Mouse (Mus musculus) embryonic facial prominence, embryonic 12.5 days (tissue): ENCODE results near the gene Madd. TPM values are rescaled to one million over a fixed set of nuclear protein-coding genes. Genes with fewer than 3 reads are reported as not detected.

ENCODE experiments used
- ATAC-seq: fragments of 200-750 bp; cut with Nextera tagmentation; 2 replicates; pipeline ENCODE4 v1.8.0; 2017; ENCODE audit not compliant: insufficient number of reproducible peaks, insufficient read depth, low FRiP score, low TSS enrichment
- H3K27ac ChIP-seq: fragments of 300-500 bp; sonication (generic); 2 replicates; pipeline ENCODE4 v1.5.1; 2016; ENCODE audit warnings: mild to moderate bottlenecking
- H3K27me3 ChIP-seq: fragments of 300-500 bp; sonication (generic); 2 replicates; pipeline ENCODE4 v1.6.1; 2016; ENCODE audit warnings: mild to moderate bottlenecking, moderate library complexity
- H3K36me3 ChIP-seq: fragments of 300-500 bp; sonication (generic); 2 replicates; pipeline ENCODE4 v1.6.1; 2016; ENCODE audit warnings: mild to moderate bottlenecking
- H3K4me1 ChIP-seq: fragments of 300-500 bp; sonication (generic); 2 replicates; pipeline ENCODE4 v1.6.1; 2016
- H3K4me2 ChIP-seq: fragments of 300-500 bp; sonication (generic); replicated peaks from 2 replicates; pipeline ENCODE4 v1.6.1; 2016; ENCODE audit warnings: mild to moderate bottlenecking, moderate library complexity
- H3K4me3 ChIP-seq: fragments of 300-500 bp; sonication (generic); 2 replicates; pipeline ENCODE4 v1.5.1; 2016; ENCODE audit warnings: mild to moderate bottlenecking
- H3K9ac ChIP-seq: fragments of 300-500 bp; sonication (generic); 2 replicates; pipeline ENCODE4 v1.6.1; 2016; ENCODE audit warnings: mild to moderate bottlenecking, moderate library complexity
- H3K9me3 ChIP-seq: fragments of 300-500 bp; sonication (generic); 2 replicates; pipeline ENCODE4 v1.6.1; 2016; ENCODE audit warnings: mild to moderate bottlenecking, moderate library complexity
- WGBS: fragments of 180-500 bp; shearing (Covaris S2); methylation state at CpG from one replicate; pipeline ENCODE4 v1.1.7; 2016; 5-methylcytosine and 5-hydroxymethylcytosine counted together
- polyA plus RNA-seq: library from polyadenylated mRNA; unstranded; fragments of >200 nt; fragmentation: Nextera tagmentation; extraction: Ambion mirVana; gene quantifications from 2 replicates; pipeline ENCODE4 v1.2.1, GENCODE M21; 2016

Madd gene
- polyA plus RNA-seq, result 17.5 and 18.1 TPM in 2 replicates

GRCm38 (mm10) chr2:91183711-91184405 lies at the start of gene Madd:
Gene Madd, minus strand, starts transcription at chr2:91183837.
- Histone ChIP-seq H3K4me3 (peak within 1 kb of the TSS; percentile 84), H3K36me3 (no peaks in the 10 kb centered on the region), H3K4me2 (peak within 1 kb of the TSS; percentile 82), H3K27ac (peak within 1 kb of the TSS; percentile 83), H3K9me3 (no peaks in the 10 kb centered on the region), H3K9ac (peak within 1 kb of the TSS; percentile 63), H3K4me1 (peaks cover 10% of the 10 kb centered on the region), H3K27me3 (no peaks in the 10 kb centered on the region; the same call in 1 of the 2 replicates)
- WGBS, result 61% methylated on average over 15 of the region's 15 CpGs
- no peak for ATAC-seq

GRCm38 (mm10) chr2:91229735-91230134 lies 46.1 kb upstream of the Madd start:
- no peak overlapping the region for H3K4me3 ChIP-seq
- no peaks in the 10 kb centered on the region for H3K4me1 ChIP-seq
- H3K9me3 ChIP-seq, result no peaks in the 10 kb centered on the region
- no peak overlapping the region for H3K9ac ChIP-seq
- WGBS, result 62% methylated on average over 2 of the region's 2 CpGs
- H3K36me3 ChIP-seq, result no peaks in the 10 kb centered on the region
- H3K27ac ChIP-seq, result no peak overlapping the region
- H3K4me2 ChIP-seq, result no peak overlapping the region
- no peaks in the 10 kb centered on the region for H3K27me3 ChIP-seq
- no peak for ATAC-seq

- Histone ChIP-seq H3K9me3 (no peaks in the 10 kb centered on the region), H3K9ac (no peak overlapping the region), H3K27ac (no peak overlapping the region), H3K27me3 (no peaks in the 10 kb centered on the region), H3K4me1 (no peaks in the 10 kb centered on the region), H3K36me3 (no peaks in the 10 kb centered on the region), H3K4me2 (no peak overlapping the region), H3K4me3 (no peak overlapping the region)
- WGBS, result 80% methylated on average over 2 of the region's 2 CpGs
- no peak for ATAC-seq
Observed at GRCm38 (mm10) chr2:91223614-91224013, 40.0 kb upstream of the Madd start.

- Histone ChIP-seq H3K27me3 (no peaks in the 10 kb centered on the region), H3K36me3 (peaks cover 3% of the 10 kb centered on the region; the same call in 1 of the 2 replicates), H3K27ac (no peak overlapping the region), H3K9me3 (no peaks in the 10 kb centered on the region), H3K4me3 (no peak overlapping the region), H3K4me1 (no peaks in the 10 kb centered on the region), H3K9ac (no peak overlapping the region), H3K4me2 (no peak overlapping the region)
- ATAC-seq, result no peak
- 94% methylated on average over 3 of the region's 3 CpGs for WGBS
Observed at GRCm38 (mm10) chr2:91220501-91220900, 36.9 kb upstream of the Madd start.

- Histone ChIP-seq H3K4me2 (no peak overlapping the region), H3K36me3 (peaks cover 16% of the 10 kb centered on the region), H3K9ac (no peak overlapping the region), H3K4me1 (no peaks in the 10 kb centered on the region), H3K4me3 (no peak overlapping the region), H3K27me3 (no peaks in the 10 kb centered on the region), H3K27ac (no peak overlapping the region), H3K9me3 (no peaks in the 10 kb centered on the region)
- no peak for ATAC-seq
- 67% methylated on average over 4 of the region's 4 CpGs for WGBS
Observed at GRCm38 (mm10) chr2:91217032-91217431, 33.4 kb upstream of the Madd start.

- no peak for ATAC-seq
- Histone ChIP-seq H3K27me3 (no peaks in the 10 kb centered on the region), H3K36me3 (peaks cover 50% of the 10 kb centered on the region)
Observed at GRCm38 (mm10) chr2:91213311-91213710, 29.7 kb upstream of the Madd start.

GRCm38 (mm10) chr2:91206254-91206775 lies 22.7 kb upstream of the Madd start:
- H3K27me3 ChIP-seq, result no peaks in the 10 kb centered on the region
- H3K4me1 ChIP-seq, result peaks cover 12% of the 10 kb centered on the region; the same call in 1 of the 2 replicates
- H3K27ac ChIP-seq, result no peak overlapping the region
- H3K4me2 ChIP-seq, result no peak overlapping the region
- no peaks in the 10 kb centered on the region for H3K9me3 ChIP-seq
- 90% methylated on average over 9 of the region's 9 CpGs for WGBS
- no peak overlapping the region for H3K9ac ChIP-seq
- ATAC-seq, result no peak
- H3K36me3 ChIP-seq, result peaks cover 58% of the 10 kb centered on the region
- H3K4me3 ChIP-seq, result no peak overlapping the region

More at GRCm38 (mm10) chr2:91213311-91213710, 29.7 kb upstream of the Madd start:
- H3K9ac ChIP-seq, result no peak overlapping the region
- no peaks in the 10 kb centered on the region for H3K4me1 ChIP-seq
- H3K4me3 ChIP-seq, result no peak overlapping the region
- H3K27ac ChIP-seq, result no peak overlapping the region
- H3K4me2 ChIP-seq, result no peak overlapping the region
- no peaks in the 10 kb centered on the region for H3K9me3 ChIP-seq

- H3K4me2 ChIP-seq, result peak overlapping the region; percentile 69
- ATAC-seq, result peak; percentile 55
- peak overlapping the region; percentile 95 for H3K27ac ChIP-seq
- 13% methylated on average over 20 of the region's 20 CpGs for WGBS
- peaks cover 12% of the 10 kb centered on the region; the same call in 1 of the 2 replicates for H3K4me1 ChIP-seq
- H3K9ac ChIP-seq, result peak overlapping the region; percentile 66
- peaks cover 30% of the 10 kb centered on the region for H3K36me3 ChIP-seq
- no peaks in the 10 kb centered on the region for H3K9me3 ChIP-seq
- no peaks in the 10 kb centered on the region for H3K27me3 ChIP-seq
- H3K4me3 ChIP-seq, result peak overlapping the region; percentile 76
Observed at GRCm38 (mm10) chr2:91202972-91203656, 19.5 kb upstream of the Madd start.

- ATAC-seq, result peak; percentile 95
- H3K4me2 ChIP-seq, result peak within 1 kb of the TSS; percentile 69
- peaks cover 12% of the 10 kb centered on the region; the same call in 1 of the 2 replicates for H3K4me1 ChIP-seq
- WGBS, result 3% methylated on average over 28 of the region's 28 CpGs
- H3K4me3 ChIP-seq, result peak within 1 kb of the TSS; percentile 76
- H3K27me3 ChIP-seq, result no peaks in the 10 kb centered on the region
- H3K9ac ChIP-seq, result peak within 1 kb of the TSS; percentile 66
- peak within 1 kb of the TSS; percentile 95 for H3K27ac ChIP-seq
- peaks cover 23% of the 10 kb centered on the region for H3K36me3 ChIP-seq
- no peaks in the 10 kb centered on the region for H3K9me3 ChIP-seq
Observed at GRCm38 (mm10) chr2:91202222-91202971, 18.8 kb upstream of the Madd start, which contains the start of the genes Nr1h3 and Acp2. Gene Nr1h3, minus strand, starts transcription at chr2:91202834. Gene Acp2, plus strand, starts transcription at chr2:91202885.

GRCm38 (mm10) chr2:91198888-91199287 lies 15.3 kb upstream of the Madd start:
- no peak overlapping the region for H3K4me2 ChIP-seq
- no peak overlapping the region for H3K9ac ChIP-seq
- H3K9me3 ChIP-seq, result no peaks in the 10 kb centered on the region
- H3K27ac ChIP-seq, result no peak overlapping the region
- 87% methylated on average over 3 of the region's 3 CpGs for WGBS
- H3K4me1 ChIP-seq, result peaks cover 17% of the 10 kb centered on the region; the same call in 1 of the 2 replicates
- no peak overlapping the region for H3K4me3 ChIP-seq
- H3K27me3 ChIP-seq, result no peaks in the 10 kb centered on the region
- no peak for ATAC-seq
- no peaks in the 10 kb centered on the region for H3K36me3 ChIP-seq

- H3K36me3 ChIP-seq, result no peaks in the 10 kb centered on the region
- WGBS, result 44% methylated on average over 3 of the region's 3 CpGs
- no peak overlapping the region for H3K27ac ChIP-seq
- peaks cover 5% of the 10 kb centered on the region; the same call in 1 of the 2 replicates for H3K27me3 ChIP-seq
- no peak for ATAC-seq
- no peaks in the 10 kb centered on the region for H3K9me3 ChIP-seq
- H3K4me2 ChIP-seq, result no peak overlapping the region
- H3K4me3 ChIP-seq, result no peak overlapping the region
- H3K4me1 ChIP-seq, result 0 out of 2 replicates have a peak, but pooled peaks cover 12% of the 10 kb centered on the region
- H3K9ac ChIP-seq, result no peak overlapping the region
Observed at GRCm38 (mm10) chr2:91196577-91197001, 13.0 kb upstream of the Madd start.
